Mouse (Mus musculus) adrenal gland, postnatal 14 days (tissue): ENCODE data around the gene 1110008P14Rik. TPM values are rescaled to one million over a fixed set of nuclear protein-coding genes. Genes with fewer than 3 reads are reported as not detected.

ENCODE experiments used
- DNase-seq: peaks from one replicate; pipeline ENCODE4 v3.0.0; 2021; ENCODE audit warnings: mixed read lengths
- long read RNA-seq, 2 experiments: library from polyadenylated mRNA; stranded (forward); transcript quantifications; one replicate each; pipeline ENCODE4 v2.0.0; 2021
- total RNA-seq: library from RNA; stranded (reverse); gene quantifications from 2 replicates; pipeline ENCODE4 v1.2.3, GENCODE M21; 2021

Gene 1110008P14Rik
- 142 and 159 TPM in 2 replicates for total RNA-seq
- long read RNA-seq, experiment 1, transcript 1110008P14Rik-201 (2 exons, 680 nt) = major isoform, 147 of 152 reads
- long read RNA-seq, experiment 1, partial matches to known transcripts = 4 of 152 reads
- long read RNA-seq, experiment 1, other reads (novel, unspliced or antisense) = 1 of 152 reads
- long read RNA-seq, experiment 2, transcript 1110008P14Rik-201 (2 exons, 680 nt) = major isoform, 123 of 135 reads
- long read RNA-seq, experiment 2, partial matches to known transcripts = 7 of 135 reads
- long read RNA-seq, experiment 2, other reads (novel, unspliced or antisense) = 3 of 135 reads

- peak; percentile 99 for DNase-seq
Measured at GRCm38 (mm10) chr2:32381775-32382223, at the start of gene 1110008P14Rik. TSS of gene 1110008P14Rik (minus strand) at chr2:32381938.

GRCm38 (mm10) chr2:32430701-32431676 lies 49.3 kb upstream of the 1110008P14Rik start:
- peak; percentile 86 for DNase-seq

- DNase-seq = no peak
Measured at GRCm38 (mm10) chr2:32429215-32429891, 47.6 kb upstream of the 1110008P14Rik start.

- DNase-seq = peak; percentile 74
Measured at GRCm38 (mm10) chr2:32428262-32428722, 46.6 kb upstream of the 1110008P14Rik start.

GRCm38 (mm10) chr2:32427720-32428119 lies 46.0 kb upstream of the 1110008P14Rik start:
- no peak for DNase-seq

- peak; percentile 22 for DNase-seq
Measured at GRCm38 (mm10) chr2:32426141-32426540, 44.4 kb upstream of the 1110008P14Rik start.

GRCm38 (mm10) chr2:32425568-32425967 lies 43.8 kb upstream of the 1110008P14Rik start:
- DNase-seq = peak; percentile 7

GRCm38 (mm10) chr2:32424796-32425195 lies 43.1 kb upstream of the 1110008P14Rik start:
- no peak for DNase-seq

- DNase-seq = peak; percentile 84
Measured at GRCm38 (mm10) chr2:32423481-32424331, 42.0 kb upstream of the 1110008P14Rik start.

- peak; percentile 59 for DNase-seq
Measured at GRCm38 (mm10) chr2:32421851-32422251, 40.1 kb upstream of the 1110008P14Rik start.

- DNase-seq = peak; percentile 14
Measured at GRCm38 (mm10) chr2:32420647-32421046, 38.9 kb upstream of the 1110008P14Rik start.

GRCm38 (mm10) chr2:32420066-32420608 lies 38.4 kb upstream of the 1110008P14Rik start:
- no peak for DNase-seq

- peak; percentile 88 for DNase-seq
Measured at GRCm38 (mm10) chr2:32419359-32419758, 37.6 kb upstream of the 1110008P14Rik start.

- DNase-seq = peak; percentile 47
Measured at GRCm38 (mm10) chr2:32418430-32419151, 36.9 kb upstream of the 1110008P14Rik start.

GRCm38 (mm10) chr2:32417486-32417885 lies 35.7 kb upstream of the 1110008P14Rik start:
- DNase-seq = no peak

- no peak for DNase-seq
Measured at GRCm38 (mm10) chr2:32416556-32416955, 34.8 kb upstream of the 1110008P14Rik start.

- DNase-seq = no peak
Measured at GRCm38 (mm10) chr2:32415801-32416200, 34.1 kb upstream of the 1110008P14Rik start.

GRCm38 (mm10) chr2:32413936-32414335 lies 32.2 kb upstream of the 1110008P14Rik start:
- DNase-seq = peak; percentile 54

GRCm38 (mm10) chr2:32412742-32413531 lies 31.2 kb upstream of the 1110008P14Rik start:
- no peak for DNase-seq
